Mouse (Mus musculus) lung, adult 2 months (tissue): ENCODE measurements around the gene Znhit3. TPM values are rescaled to one million over a fixed set of nuclear protein-coding genes. Genes with fewer than 3 reads are reported as not detected.

Experiments
- DNase-seq: peaks from one replicate; pipeline ENCODE4 v3.0.0; 2022
- H3K4me1 ChIP-seq: fragments of 200-500 bp; 2 replicates; pipeline ENCODE4 v1.6.1; 2011; ENCODE audit warnings: low read length; ENCODE audit not compliant: control insufficient read depth, insufficient read depth
- H3K4me3 ChIP-seq: fragments of 200-500 bp; replicated peaks from 2 replicates; pipeline ENCODE3; 2011; ENCODE audit warnings: low read depth, mild to moderate bottlenecking, control low read depth, low read length; ENCODE audit errors: extremely low read depth
- CTCF ChIP-seq: fragments of 200-500 bp; IDR thresholded peaks from 2 replicates; pipeline ENCODE4 v1.5.1; 2011; ENCODE audit warnings: mild to moderate bottlenecking, low read length, control low read depth; ENCODE audit not compliant: insufficient read depth
- POLR2A ChIP-seq: fragments of 200-500 bp; IDR thresholded peaks from 2 replicates; pipeline ENCODE4 v1.6.1; 2011; ENCODE audit warnings: low read depth, mild to moderate bottlenecking, control low read depth, low read length, borderline replicate concordance; ENCODE audit errors: extremely low read depth
- WGBS: fragments of 180-500 bp; shearing (Covaris S2); methylation state at CpG from one replicate; pipeline ENCODE4 v1.1.7; 2018; 5-methylcytosine and 5-hydroxymethylcytosine counted together
- polyA plus RNA-seq: library from polyadenylated mRNA; depleted of rRNA; stranded (reverse); fragments of >200 nt; gene quantifications from 2 replicates; pipeline ENCODE4 v1.2.3, GENCODE M21; 2012; rRNA removed

The Znhit3 gene
- polyA plus RNA-seq = 6.5 and 7.7 TPM in 2 replicates

GRCm38 (mm10) chr11:84916053-84916702 is at the start of gene Znhit3:
Gene Znhit3, minus strand, starts transcription at chr11:84916366.
- peak; percentile 66 for DNase-seq
- Histone ChIP-seq H3K4me3 (peak within 1 kb of the TSS; percentile 85), H3K4me1 (0 out of 2 replicates have a peak, but pooled peaks cover 3% of the 10 kb centered on the region)
- WGBS = 3% methylated on average over 34 of the region's 34 CpGs
- TF ChIP-seq CTCF = no peak
- peak; percentile 68; the same call in 1 of the 2 replicates for TF ChIP-seq POLR2A

GRCm38 (mm10) chr11:84963556-84963955 is 47.4 kb upstream of the Znhit3 start:
- Histone ChIP-seq H3K4me1 (peaks cover 17% of the 10 kb centered on the region), H3K4me3 (no peak overlapping the region)
- WGBS = 81% methylated on average over 3 of the region's 3 CpGs
- no peak for DNase-seq
- TF ChIP-seq POLR2A = no peak
- no peak for TF ChIP-seq CTCF

- DNase-seq = no peak
- no peak overlapping the region for H3K4me3 ChIP-seq
- TF ChIP-seq POLR2A (no peak), CTCF (no peak)
- 72% methylated on average over 4 of the region's 4 CpGs for WGBS
- H3K4me1 ChIP-seq = peaks cover 13% of the 10 kb centered on the region; the same call in 1 of the 2 replicates
Measured at GRCm38 (mm10) chr11:84962536-84962935, 46.4 kb upstream of the Znhit3 start.

GRCm38 (mm10) chr11:84961571-84961970 is 45.4 kb upstream of the Znhit3 start:
- peaks cover 11% of the 10 kb centered on the region; the same call in 1 of the 2 replicates for H3K4me1 ChIP-seq
- WGBS = 83% methylated on average over 4 of the region's 4 CpGs

GRCm38 (mm10) chr11:84960780-84961179 is 44.6 kb upstream of the Znhit3 start:
- Histone ChIP-seq H3K4me3 (no peak overlapping the region), H3K4me1 (peaks cover 8% of the 10 kb centered on the region; the same call in 1 of the 2 replicates)
- TF ChIP-seq CTCF = no peak
- TF ChIP-seq POLR2A = peak; percentile 30; the same call in 1 of the 2 replicates
- WGBS = 48% methylated on average over 6 of the region's 6 CpGs
- DNase-seq = no peak

More at GRCm38 (mm10) chr11:84961571-84961970, 45.4 kb upstream of the Znhit3 start:
- no peak for DNase-seq
- TF ChIP-seq POLR2A = no peak
- TF ChIP-seq CTCF = no peak
- H3K4me3 ChIP-seq = no peak overlapping the region

GRCm38 (mm10) chr11:84960291-84960690 is 44.1 kb upstream of the Znhit3 start:
- TF ChIP-seq CTCF (no peak), POLR2A (no peak)
- peaks cover 8% of the 10 kb centered on the region; the same call in 1 of the 2 replicates for H3K4me1 ChIP-seq
- WGBS = 44% methylated on average over 3 of the region's 3 CpGs
- DNase-seq = no peak
- no peak overlapping the region for H3K4me3 ChIP-seq

GRCm38 (mm10) chr11:84959701-84960181 is 43.6 kb upstream of the Znhit3 start:
- WGBS = 5% methylated on average over 9 of the region's 9 CpGs
- DNase-seq = no peak
- H3K4me1 ChIP-seq = peaks cover 8% of the 10 kb centered on the region; the same call in 1 of the 2 replicates
- peak; percentile 24; the same call in 1 of the 2 replicates for TF ChIP-seq POLR2A
- TF ChIP-seq CTCF = no peak
- H3K4me3 ChIP-seq = peak overlapping the region; percentile 19

GRCm38 (mm10) chr11:84959181-84959580 is 43.0 kb upstream of the Znhit3 start:
- 48% methylated on average over 5 of the region's 5 CpGs for WGBS
- peak overlapping the region; percentile 53 for H3K4me3 ChIP-seq
- H3K4me1 ChIP-seq = peaks cover 8% of the 10 kb centered on the region; the same call in 1 of the 2 replicates
- TF ChIP-seq POLR2A = no peak
- no peak for TF ChIP-seq CTCF
- no peak for DNase-seq

- 17% methylated on average over 11 of the region's 11 CpGs for WGBS
- peak overlapping the region; percentile 51 for H3K4me3 ChIP-seq
- DNase-seq = no peak
- peaks cover 8% of the 10 kb centered on the region; the same call in 1 of the 2 replicates for H3K4me1 ChIP-seq
- no peak for TF ChIP-seq POLR2A
- no peak for TF ChIP-seq CTCF
Measured at GRCm38 (mm10) chr11:84958271-84958630, 42.1 kb upstream of the Znhit3 start.

- peaks cover 8% of the 10 kb centered on the region; the same call in 1 of the 2 replicates for H3K4me1 ChIP-seq
- peak within 1 kb of the TSS; percentile 56 for H3K4me3 ChIP-seq
- peak; percentile 31 for DNase-seq
- TF ChIP-seq CTCF (no peak), POLR2A (peak; percentile 93; the same call in 1 of the 2 replicates)
- 3% methylated on average over 49 of the region's 49 CpGs for WGBS
Measured at GRCm38 (mm10) chr11:84957591-84958270, 41.6 kb upstream of the Znhit3 start, which contains the start of gene Car4. Gene Car4, plus strand, starts transcription at chr11:84957786.
